Mouse (Mus musculus) kidney, postnatal 36 days (tissue): ENCODE measurements at regions not wholly inside any gene's neighbourhood (a gene's known extent, or its start where the extent isn't known, plus 50 kb on each side); places are given as distances from the start of the nearest gene placed in this dataset.

Experiments used
- DNase-seq, 2 experiments: peaks; one replicate each; pipeline ENCODE4 v3.0.0; 2021 to 2022; ENCODE audit warnings: mixed read lengths in 2 of 2

DNA sequence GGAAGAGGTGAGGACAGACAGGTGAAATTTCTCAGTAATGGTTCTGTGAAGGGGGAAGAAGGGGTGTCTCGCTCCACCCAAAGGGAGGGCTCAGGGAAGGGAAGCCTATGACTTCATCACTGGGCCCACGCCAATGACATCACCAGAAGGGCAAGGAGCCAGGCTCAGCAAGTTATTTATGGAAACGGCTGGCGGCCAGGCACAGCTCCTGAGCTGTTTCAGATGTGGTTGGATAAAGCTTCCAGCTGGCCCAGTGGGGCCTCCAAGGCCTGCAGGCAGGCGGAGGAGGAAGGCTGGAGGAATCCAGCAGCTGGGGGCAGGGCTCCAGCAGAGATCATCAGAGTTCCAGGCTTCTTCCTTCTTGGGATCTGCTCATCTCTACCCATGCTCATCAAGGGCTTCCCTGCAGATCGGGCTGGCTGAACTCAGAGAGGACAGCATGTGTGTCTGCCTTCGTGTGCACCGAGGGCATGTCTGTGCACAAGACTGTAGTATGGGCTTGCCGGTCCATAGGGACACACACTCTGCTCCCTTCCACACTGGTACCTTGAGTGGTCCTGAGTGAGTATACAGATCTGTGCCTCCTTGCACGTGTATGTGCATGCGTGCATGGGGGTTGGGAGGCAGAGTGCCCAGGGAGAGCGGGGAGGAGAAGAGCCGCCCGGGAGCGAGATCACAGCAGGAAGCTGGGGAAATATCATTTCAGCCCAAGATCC lies 131.6 kb upstream of the Sdk2 start:
- DNase-seq, result peak; percentile 73 to 76

DNA sequence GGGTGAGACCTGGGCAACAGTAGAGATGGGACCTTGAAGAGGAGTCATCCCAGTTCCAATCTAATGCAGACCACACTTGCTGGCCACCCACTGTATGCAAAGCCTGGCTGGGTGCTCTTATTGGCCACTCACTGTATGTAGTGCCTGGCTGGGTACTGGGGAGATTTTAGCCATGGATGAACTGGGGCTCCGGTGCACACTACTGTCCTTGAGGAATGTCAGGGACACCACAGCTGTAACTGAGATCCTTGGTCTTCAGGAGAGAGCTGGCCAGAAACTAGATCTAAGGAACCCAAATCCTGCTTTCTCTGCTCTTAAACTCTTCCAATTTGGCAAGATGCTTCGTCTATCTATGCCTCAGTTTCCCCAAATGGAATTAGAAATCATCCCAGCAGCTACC lies 128.4 kb upstream of the Sdk2 start:
- no peak for DNase-seq

DNA sequence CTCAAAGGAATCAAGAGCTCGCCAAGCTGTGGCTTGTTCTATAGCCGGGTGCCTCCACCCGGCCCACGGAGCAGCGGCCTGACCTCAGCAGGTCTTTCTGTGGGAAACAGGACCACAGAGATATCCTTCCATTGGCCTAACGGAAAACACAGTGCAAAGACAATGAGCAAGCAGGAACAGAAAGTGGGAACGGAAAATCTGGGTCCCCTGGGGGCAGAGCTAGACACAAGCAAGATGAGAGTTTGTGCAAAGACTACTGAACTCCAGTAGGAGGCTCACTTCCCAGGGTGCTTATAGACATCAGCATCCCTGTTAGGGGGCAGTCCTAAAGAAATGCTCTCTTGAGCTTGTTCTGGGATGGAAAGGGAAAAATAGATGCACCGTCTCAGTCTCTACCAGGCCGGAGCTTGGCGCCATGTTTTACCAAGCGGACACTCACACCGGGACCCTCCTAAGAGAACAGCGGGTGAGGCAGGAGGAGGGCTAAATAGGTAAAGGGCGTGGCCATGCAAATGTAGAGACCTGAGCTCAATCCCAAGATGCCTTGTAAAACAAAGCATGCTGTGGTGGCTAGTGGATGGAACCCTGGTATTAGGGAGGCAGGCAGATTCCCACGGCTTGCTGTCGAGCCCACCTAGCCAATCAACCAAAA lies 127.3 kb upstream of the Sdk2 start:
- DNase-seq, result no peak

DNA sequence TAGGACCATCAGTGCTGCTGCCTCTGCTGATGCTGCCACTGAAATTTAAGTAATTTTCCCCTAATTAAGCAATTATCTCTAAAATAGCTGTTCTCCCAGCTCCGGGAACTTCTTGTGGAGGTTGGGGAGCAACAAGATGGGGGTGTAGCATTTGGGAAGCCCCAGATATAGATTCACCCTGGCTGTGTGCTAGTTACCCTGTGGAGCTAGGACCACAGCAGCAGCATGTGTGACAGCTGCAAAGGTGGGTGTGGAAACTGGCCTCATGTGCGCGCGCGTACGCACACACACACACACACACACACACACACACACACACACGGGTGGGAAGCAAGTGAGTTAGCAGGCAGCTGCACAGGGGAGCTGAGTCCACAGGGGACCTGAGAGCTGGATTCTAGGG lies 126.2 kb upstream of the Sdk2 start:
- DNase-seq, result no peak

DNA sequence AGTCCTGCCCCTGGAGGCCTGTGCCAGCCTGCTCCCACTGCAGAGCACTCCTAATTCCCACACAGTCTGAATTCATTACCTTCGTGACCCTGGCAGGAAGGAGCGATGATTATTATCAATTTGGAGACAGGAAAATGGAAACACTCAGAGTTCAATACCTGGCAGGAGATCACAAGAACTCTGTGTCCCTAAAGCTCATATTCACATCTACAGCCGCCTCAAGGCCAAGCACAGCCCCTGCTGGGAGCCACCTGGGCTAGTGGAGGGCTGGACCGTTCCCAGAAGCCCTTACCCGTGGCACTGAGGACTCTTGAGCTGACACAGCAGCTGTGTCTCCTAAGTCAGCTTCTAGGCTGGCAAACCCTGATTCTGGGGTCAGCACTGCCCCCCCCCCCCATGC lies 124.8 kb upstream of the Sdk2 start:
- DNase-seq, result no peak

DNA sequence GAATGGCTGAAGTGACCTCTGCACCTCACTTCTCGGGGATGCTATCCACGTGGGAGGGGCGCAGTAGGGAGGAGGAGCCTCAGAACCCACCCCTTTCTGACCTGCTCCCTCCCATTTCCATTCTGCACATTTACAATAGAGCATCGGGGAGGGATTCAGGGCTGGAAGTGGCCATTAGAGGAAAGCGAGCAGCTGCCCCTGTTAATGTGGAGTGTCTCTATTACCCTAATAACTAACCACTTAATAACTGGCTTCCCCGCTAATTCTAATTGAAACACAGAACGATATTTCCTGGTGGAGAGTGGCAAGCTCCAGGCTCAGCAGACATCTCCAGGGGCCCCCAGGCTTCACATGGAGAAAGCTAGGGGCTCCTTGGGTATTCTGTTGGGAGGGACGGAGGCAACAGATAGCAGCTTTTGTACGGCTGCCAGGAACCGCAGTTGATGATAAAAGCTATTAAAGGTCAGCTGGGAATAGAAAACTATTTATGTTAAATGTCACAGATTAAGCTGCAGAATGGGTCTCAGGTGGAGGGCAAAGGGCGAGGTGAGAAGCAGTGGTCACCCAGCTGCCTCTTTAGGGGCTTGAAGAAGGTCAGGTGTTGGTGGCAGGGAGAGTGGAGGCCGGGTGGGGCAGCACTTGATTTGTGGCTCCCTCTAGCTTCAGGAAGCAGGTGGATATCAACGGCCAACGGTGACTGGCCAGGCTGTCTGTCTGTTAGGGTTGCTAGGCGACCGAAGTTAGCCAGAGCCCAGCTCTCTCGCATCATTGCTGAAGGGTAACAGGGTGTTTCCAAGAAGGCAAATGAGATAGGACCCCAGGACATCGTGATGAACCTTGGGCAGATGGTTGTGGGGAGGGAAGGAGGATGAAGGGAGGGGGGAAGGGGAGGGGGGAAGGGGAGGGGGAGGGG lies 118.4 kb upstream of the Sdk2 start:
- DNase-seq, result peak; percentile 11 to 31

DNA sequence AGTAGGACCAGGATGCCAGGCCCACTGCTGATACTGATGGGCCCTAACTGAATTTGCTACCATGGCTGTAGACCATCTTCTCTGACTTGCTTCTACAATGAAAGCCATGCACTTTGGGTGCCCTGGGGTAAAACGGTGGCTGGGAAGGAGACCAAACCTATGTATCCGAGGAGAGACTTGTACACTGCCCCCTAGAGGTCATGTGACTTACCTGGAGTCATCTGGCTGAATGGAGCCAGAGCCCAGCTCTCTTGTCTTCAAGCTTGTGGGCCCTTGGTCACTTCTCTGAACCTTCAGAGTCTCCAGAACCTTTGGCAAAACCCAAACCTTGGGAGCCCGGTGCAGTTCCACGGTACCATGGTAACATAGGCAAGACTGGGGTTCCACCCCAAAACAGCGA lies 117.6 kb upstream of the Sdk2 start:
- no peak for DNase-seq

DNA sequence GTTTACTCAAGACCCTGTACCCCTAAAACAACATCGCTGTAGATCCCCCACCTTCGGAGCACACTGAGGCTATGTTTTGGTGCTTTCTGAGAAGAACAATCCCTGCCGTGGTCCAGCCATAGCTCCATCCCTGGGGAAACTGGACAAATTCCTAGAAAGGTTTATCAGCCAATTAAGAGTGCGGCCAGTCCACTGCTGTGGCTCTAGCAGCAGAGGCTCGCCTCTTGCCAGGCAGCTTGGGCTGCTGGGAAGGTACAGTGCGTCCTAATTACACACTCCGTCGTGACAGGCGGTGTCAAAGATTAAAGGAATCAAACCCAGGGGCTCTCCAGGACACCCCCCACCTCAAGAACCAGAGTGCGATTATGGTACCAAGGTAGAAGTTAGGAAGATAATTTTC lies 116.4 kb upstream of the Sdk2 start:
- DNase-seq, result no peak

DNA sequence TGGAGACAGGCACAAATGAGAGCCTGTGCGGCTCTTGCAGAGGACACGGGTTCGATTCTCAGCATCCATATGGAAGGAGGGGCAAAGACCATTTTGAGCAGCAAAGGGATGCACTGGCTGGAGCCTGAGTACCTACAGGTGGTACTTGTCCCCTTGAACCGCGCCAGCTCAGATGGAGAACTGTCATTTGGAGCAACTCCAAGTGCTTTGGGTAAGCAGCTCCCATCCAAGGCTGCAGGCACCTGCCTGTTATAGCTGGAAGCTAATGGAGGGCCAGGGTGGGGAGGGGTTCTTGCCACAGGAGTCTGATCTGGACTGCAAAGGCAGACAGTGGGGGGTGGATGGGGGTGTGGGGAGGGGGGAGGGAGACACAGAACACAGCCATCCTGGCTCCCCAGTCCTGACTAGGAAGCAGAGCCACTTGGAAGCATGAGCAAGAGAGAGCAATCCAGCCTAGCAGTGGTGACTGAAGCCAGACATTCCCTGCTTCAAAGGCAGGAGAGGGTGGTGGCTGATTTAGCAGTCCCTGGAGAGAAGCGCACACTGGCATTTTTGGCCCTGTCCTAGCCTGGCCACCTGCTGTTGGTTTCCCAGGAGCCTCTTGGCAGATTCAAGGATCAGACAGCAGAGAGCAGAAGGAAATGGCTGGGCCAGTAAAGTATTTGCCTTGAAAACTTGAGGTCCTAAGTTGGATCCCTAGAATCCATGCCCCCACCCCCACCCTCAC lies 112.1 kb upstream of the Sdk2 start:
- no peak for DNase-seq

DNA sequence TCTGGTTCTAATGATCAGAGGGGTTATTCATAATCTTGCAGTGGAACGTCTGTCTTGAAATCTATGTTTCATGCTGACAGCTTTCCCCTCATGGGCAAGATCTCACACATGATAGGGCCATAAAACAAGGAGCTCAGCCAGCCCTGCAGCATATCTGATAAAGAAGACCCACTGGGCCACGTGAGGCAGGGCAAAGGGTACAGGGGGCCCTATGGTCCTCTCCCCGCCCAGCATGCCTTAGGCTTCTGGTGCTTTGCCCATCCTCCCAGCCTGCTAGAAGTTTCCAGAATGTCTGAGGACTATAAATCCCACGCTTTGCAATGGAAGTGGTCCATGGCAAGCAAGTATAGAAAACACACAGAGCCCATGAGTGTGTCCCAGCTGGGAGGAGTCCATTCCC lies 110.9 kb upstream of the Sdk2 start:
- no peak for DNase-seq

DNA sequence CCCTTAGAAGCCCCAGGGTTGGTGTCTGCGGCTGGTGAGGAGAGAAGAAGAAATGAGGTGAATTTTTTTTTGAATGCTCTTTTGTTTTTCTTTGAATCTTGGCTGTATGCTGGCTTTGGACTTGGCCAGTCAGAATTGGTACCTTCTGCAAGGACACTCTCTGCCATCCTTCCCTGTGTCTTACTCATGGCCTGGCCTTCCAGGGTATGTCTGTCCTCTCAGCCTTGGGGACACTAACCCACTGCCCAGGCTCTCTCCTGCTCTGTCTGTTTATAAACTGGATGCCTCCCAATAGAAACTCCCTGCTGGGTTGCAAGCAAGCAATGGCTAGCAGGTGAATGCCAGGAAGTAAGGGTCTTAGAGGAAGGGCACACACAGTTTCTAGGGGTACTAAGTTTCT lies 110.4 kb upstream of the Sdk2 start:
- no peak for DNase-seq

DNA sequence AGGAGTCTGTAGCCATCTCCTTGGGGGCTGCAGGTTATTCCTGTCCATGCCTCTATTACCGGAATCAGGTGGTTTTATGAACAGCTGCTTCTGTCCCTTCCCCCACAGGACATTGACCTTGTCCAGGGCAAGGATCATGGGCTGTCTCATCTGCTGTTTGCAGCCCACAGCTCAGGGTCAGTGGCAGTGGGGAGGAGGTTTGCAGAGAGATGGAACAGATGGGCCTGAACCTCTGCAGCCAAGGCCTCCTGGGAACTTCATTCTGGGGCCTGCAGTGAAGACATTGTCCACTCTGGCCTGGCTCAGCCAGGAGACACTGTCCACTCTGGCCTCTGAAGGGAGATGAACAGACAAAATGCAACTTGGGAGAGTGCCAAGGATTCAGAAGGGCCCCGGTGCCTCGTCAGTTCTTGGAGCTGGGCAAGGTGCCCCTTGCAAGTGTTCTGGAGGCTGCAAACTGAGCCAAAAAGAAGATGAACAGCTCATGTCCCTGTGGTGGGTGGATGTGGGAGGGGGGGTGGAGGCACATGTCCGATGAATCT lies 109.9 kb upstream of the Sdk2 start:
- peak; percentile 3 to 7 for DNase-seq

DNA sequence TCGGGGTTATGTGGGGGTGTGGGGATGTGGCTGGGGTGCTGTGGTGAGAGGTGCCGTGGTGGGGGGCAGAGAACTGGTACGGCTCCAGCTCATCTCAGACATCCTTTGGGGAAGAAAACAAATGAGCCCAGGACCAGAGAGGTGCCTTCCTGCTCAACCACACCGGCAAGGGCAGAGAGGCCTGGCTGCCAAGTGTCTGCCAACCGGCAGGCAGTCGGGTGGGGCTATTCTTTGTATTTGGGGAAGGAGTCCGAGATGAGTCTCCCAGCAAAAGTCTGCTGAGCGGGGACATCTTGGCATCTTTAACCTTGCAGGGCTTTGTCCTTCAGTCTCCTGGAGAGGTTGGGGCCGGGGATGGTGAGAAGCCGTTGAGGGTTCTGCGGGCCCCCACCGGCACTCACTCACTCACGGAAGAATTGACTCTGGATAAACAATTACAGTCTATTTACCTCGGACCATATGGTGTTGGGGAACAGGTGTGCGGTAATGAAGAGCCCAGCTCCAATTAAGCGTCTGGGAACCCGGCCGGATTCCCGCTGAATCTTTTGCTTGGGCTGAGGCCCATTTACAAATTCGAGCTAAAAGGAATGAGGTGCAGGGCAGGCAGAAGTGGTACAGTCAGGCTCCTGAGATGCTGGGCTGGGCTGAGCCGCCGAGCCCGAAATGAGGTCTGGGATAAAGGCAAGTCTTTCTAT lies 108.7 kb upstream of the Sdk2 start:
- no peak for DNase-seq

DNA sequence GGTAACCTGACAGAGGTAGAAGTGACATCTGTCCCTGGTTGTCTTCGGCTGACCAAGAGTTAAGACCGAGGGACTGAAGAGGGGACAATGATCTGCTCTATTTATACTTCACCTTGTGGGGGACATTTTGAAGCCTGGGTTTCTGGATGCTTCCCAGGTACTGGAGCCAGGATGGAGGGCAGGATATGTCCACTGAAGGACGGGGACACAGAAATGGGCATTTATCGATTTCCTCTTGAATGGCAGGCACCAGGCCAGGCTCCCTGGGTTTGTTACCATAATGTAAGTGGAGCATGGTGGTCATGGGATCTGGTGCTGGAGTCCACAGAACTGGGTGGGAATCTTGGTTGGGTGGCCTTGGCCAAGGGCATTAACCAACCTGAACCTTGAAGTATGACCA lies 108.0 kb upstream of the Sdk2 start:
- no peak for DNase-seq

DNA sequence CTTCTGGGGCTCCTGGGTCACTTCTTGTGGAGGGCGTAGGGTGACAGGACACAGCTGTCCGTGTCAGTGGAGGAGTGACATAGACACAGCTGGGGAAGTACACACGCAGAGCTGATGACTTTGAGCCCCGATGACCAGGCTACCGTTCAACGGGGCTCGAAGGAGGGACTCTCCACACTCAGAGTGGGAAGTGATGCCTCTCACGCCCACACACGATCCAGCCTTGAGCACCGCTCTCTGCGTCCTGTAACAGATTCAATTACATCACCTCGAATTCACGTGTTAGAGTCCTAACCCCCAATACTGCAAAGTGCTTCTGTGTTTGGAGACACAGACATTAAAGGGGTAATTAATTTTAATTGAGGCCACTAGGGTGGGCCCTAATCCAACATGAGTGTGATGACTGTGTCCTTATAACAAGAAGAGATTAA lies 101.4 kb upstream of the Sdk2 start:
- DNase-seq, result peak in 1 of 2 experiments; percentile 1

DNA sequence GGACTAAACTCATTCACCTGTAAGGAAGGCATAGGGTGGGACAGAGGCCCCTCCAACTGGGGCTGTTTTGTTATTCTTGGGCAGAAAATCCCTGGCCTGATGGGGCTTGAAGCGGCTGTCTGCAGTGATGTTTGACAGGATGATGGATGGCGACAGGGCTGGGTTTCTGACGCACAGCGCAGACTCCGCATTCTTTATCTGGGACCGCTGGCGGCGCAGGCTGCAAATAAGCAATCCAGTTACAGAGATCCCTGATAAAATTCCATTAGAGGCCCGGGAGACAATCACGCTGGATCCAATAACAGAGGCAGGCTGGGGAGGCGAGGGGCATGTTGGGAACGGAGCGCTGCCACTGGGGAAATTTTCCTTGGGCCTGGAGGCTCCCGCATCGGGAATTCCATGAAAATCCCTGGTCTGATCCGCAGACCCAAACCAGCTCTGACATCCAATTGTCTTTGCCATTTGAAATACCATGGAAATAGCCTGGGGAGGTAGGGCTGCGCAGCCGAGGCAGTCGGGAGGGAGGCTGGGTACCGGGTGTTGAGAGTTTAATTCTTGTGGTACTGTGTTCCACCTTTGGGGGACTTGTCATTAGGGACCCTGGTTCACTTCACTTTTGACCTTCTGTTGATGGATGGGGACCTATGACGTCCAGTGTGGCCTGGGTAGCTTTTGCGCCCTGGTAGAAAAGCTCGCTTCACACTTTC lies 99.0 kb upstream of the Sdk2 start:
- DNase-seq, result no peak

DNA sequence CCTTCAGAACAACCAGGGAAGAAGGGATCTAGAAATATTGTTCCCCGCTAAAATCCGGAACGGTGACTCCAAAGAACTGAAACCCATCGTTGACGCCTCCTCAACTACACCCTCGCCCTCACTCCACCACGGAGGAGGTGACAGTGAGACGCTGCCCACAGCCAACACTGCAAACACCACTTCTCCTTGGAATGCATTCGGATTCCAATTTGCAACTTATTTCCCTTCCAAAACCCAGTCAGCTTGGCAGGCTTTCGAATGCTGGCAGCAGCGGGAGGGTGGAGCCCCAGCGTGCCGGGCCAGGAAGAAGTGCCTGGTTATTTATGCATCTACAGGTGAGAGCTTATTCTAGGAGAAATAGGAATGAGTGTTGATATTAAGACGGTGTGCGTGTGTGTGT lies 85.9 kb upstream of the Sdk2 start:
- no peak for DNase-seq

DNA sequence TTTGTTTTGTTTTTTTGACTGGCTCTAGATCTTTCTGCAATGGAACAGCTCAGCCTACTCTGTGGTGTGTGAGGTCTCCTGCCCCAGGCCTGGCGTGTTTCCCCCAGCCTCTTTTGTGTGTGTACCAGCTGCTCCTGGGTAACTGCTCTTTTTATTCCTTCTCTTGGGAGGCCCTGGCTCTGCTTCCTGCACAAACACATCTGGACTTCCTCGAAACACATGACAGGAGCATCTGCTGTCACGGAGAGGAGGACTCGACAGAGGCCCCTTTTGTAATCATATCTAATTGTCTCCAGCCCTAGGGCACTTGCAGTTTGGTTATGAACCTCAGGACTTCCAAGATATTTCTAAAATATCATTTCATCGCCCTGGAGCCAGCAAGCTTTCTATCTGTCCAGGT lies 79.5 kb upstream of the Sdk2 start:
- no peak for DNase-seq

DNA sequence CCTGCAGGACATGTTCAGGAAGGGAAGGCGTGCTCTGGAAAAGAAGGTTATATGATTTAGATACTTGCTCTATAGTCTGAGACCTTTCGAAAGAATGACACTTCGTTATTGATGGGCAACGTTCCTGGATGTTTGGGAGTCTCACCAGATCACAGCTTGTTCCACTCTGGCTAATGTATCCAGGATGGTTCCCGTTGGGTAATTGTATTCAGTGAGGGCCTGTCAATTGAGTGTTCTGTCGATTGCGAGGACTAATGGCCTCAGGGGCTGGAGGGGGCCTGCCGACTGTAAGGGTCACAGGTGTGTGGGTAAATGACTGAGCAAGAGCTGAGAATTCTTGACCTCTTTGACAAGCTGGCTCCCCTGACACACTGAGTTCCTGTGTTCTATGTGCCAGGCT lies 62.4 kb upstream of the Sdk2 start:
- no peak for DNase-seq

DNA sequence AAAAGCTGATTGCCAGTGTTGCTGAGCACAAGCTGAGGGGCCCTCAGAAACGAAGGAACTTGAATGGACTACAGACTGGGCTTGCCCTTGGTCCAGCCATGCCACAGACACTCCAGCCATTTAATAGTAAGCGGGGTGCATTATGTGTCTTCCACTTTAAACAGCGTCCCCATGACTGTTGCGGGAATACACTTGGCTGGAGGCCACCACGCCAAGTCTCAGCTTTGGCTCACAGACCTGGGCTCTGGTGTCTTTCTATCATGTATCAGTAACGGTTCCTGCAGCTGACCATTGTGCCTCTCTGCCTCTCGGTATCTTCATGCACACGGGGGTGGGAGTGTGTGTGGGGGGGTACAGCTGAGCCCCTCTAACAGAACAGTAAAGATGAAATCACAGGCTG lies 62.0 kb upstream of the Sdk2 start:
- no peak for DNase-seq

DNA sequence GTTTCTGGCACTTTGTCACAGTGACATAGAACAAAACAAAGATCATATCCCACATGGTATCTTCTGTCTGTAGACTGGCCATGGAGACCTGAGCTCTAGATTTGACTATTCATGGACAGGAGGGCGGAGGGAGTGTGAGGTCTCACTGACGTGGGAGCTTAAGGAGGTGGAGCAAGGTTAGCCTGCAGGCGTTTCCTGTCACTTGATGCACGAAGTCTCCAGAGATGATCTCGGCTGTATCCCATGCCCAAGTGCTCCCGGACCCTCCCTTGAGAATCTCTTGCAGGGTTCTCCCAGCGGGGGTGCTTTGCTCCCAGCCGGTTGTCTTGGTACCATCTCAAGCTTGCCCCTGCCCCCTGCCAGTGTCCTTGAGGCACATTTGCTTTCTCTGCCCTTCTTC lies 60.6 kb upstream of the Sdk2 start:
- no peak for DNase-seq

DNA sequence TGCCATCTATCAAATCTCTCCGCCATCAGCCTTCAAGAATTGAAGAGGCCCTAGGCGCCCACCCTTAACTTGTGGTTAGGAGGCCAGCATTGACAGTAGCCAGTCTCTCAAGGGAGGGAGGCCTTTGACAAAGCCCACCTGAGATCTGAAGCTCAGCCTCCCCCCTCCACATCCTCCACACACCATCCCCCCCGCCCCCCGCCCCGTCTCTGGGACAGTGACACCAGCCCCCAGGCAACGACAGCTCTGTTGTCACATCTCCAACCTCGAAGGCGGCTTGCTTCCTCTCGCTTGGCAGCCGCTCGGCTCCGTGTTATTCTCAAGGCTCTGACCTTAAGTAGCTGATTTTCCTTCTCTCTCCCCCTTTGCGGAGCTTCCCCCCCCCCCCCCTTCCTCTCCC lies 55.3 kb upstream of the Sdk2 start:
- no peak for DNase-seq
